Mouse (Mus musculus) splenic B cell, adult 2 months (primary cell): Measurements from ENCODE around the gene Psg23.
"Not testable (repeated sequence)": the region's sequence is repeated elsewhere in the genome, so short reads cannot be mapped to it uniquely, and the experiment has no call there.

Source experiments
- DNase-seq: peaks from one replicate; pipeline ENCODE4 v3.0.0-alpha.2; 2011; ENCODE audit warnings: low read depth, low spot score
- H3K27me3 ChIP-seq: 2 replicates; pipeline ENCODE4 v1.6.1; 2012; ENCODE audit warnings: mild to moderate bottlenecking, low read length, moderate library complexity, mixed read lengths; ENCODE audit not compliant: control insufficient read depth, poor library complexity, insufficient read depth, severe bottlenecking
- H3K36me3 ChIP-seq: 2 replicates; pipeline ENCODE4 v1.6.1; 2012; ENCODE audit warnings: mild to moderate bottlenecking, low read length, moderate library complexity, mixed read lengths; ENCODE audit not compliant: control insufficient read depth, poor library complexity, insufficient read depth, severe bottlenecking

Gene Psg23

GRCm38 (mm10) chr7:18616401-18616800 is at the start of gene Psg23:
Gene Psg23 (minus strand): TSS chr7:18616501.
- DNase-seq, H3K36me3 ChIP-seq, H3K27me3 ChIP-seq: not testable (repeated sequence)

- not testable (repeated sequence) for H3K36me3 ChIP-seq, DNase-seq, H3K27me3 ChIP-seq
Observed at GRCm38 (mm10) chr7:18656625-18657024, 40.3 kb upstream of the Psg23 start, which contains the start of gene Psg21. Gene Psg21 (minus strand): TSS chr7:18656725.

- not testable (repeated sequence) for H3K27me3 ChIP-seq, H3K36me3 ChIP-seq, DNase-seq
Observed at GRCm38 (mm10) chr7:18626921-18627320, 10.6 kb upstream of the Psg23 start.

- DNase-seq: no peak
- H3K36me3 ChIP-seq: no peaks in the 10 kb centered on the region
- H3K27me3 ChIP-seq: no peaks in the 10 kb centered on the region
Observed at GRCm38 (mm10) chr7:18567205-18567604, 49.1 kb downstream of the Psg23 start, which contains the start of gene Psg27. Gene Psg27 (minus strand): TSS chr7:18567305.

GRCm38 (mm10) chr7:18559850-18560249 is 56.5 kb downstream of the Psg23 start:
- H3K36me3 ChIP-seq: no peaks in the 10 kb centered on the region
- DNase-seq: no peak
- H3K27me3 ChIP-seq: no peaks in the 10 kb centered on the region
